Mouse (Mus musculus): ENCODE results near the gene Med11.

DNA sequence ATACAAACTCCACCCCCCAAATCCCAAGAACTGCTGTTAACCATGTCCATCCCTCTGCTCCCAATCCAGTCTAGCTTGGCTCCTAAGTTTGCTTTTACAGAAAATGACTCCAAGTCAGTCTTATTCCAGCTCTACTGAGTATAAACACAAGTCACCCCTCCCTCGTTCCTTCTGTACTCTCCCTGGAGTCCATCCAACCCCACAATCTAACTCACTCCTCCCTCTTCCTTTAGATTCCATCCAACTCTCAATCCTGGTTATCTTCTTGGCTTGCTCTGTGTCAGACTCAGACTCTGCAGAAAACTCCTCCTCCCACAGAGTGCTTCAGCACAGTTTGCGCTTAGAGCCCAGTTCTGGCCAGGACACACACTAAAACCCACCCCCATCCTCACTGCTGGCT is 48.1 kb upstream of the Med11 start:
- TF ChIP-seq POLR2AphosphoS2 (IDR thresholded peaks at IDR 0.05; ENCODE audit: insufficient read length, low read depth) = no peak
- TF ChIP-seq POLR2A (IDR thresholded peaks at IDR 0.05; ENCODE audit: insufficient read length, low read depth) = no peak
- TF ChIP-seq MYOD1 (IDR thresholded peaks at IDR 0.05; ENCODE audit: control insufficient read depth in 1 of 3, insufficient read length in 2 of 3, low read depth in 2 of 3) = no peak
- no peak for TF ChIP-seq E2F4 (IDR thresholded peaks at IDR 0.05; ENCODE audit: insufficient read depth)
- no peak for TF ChIP-seq MYOG (IDR thresholded peaks at IDR 0.05; ENCODE audit: control insufficient read depth in 1 of 3, insufficient read depth in 1 of 3, insufficient read length in 2 of 3, low read depth in 2 of 3)
- TF ChIP-seq USF1 (IDR thresholded peaks at IDR 0.05; ENCODE audit: low read depth) = no peak
- TF ChIP-seq MAX (IDR thresholded peaks at IDR 0.05; ENCODE audit: low read depth) = no peak
- no peak for TF ChIP-seq TCF3 (IDR thresholded peaks at IDR 0.05; ENCODE audit: insufficient read length, low read depth)
- no peak for TF ChIP-seq TCF12 (IDR thresholded peaks at IDR 0.05; ENCODE audit: insufficient read depth, poor library complexity, severe bottlenecking)
- no peak for TF ChIP-seq SRF (IDR thresholded peaks at IDR 0.05; ENCODE audit: control insufficient read depth, insufficient read length, low read depth)
- no peak for TF ChIP-seq REST (IDR thresholded peaks at IDR 0.05; ENCODE audit: insufficient read depth, insufficient read length)
